Mouse (Mus musculus) midbrain, embryonic 10.5 days (tissue): ENCODE results near the gene Heatr6. TPM values are rescaled to one million over a fixed set of nuclear protein-coding genes. Genes with fewer than 3 reads are reported as not detected.

Source experiments
- DNase-seq: peaks from one replicate; pipeline ENCODE4 v3.0.0-alpha.2; 2017; ENCODE audit warnings: low spot score
- H3K27ac ChIP-seq: fragments of 300-500 bp; sonication (generic); replicated peaks from 2 replicates; pipeline ENCODE4 v1.5.1; 2016; ENCODE audit warnings: mild to moderate bottlenecking
- H3K27me3 ChIP-seq: fragments of 300-500 bp; sonication (generic); 2 replicates; pipeline ENCODE4 v1.6.1; 2016; ENCODE audit warnings: low read depth, mild to moderate bottlenecking; ENCODE audit not compliant: poor library complexity, severe bottlenecking
- H3K36me3 ChIP-seq: fragments of 300-500 bp; sonication (generic); 2 replicates; pipeline ENCODE4 v1.6.1; 2016; ENCODE audit warnings: mild to moderate bottlenecking, moderate library complexity
- H3K4me1 ChIP-seq: fragments of 300-500 bp; sonication (generic); 2 replicates; pipeline ENCODE4 v1.6.1; 2016
- H3K4me3 ChIP-seq: fragments of 300-500 bp; sonication (generic); 2 replicates; pipeline ENCODE4 v1.5.1; 2016; ENCODE audit warnings: mild to moderate bottlenecking, moderate library complexity
- H3K9me3 ChIP-seq: fragments of 300-500 bp; sonication (generic); replicated peaks from 2 replicates; pipeline ENCODE4 v1.6.1; 2016; ENCODE audit warnings: mild to moderate bottlenecking
- WGBS: fragments of 180-500 bp; shearing (Covaris S2); methylation state at CpG from one replicate; pipeline ENCODE4 v1.1.7; 2016; 5-methylcytosine and 5-hydroxymethylcytosine counted together
- polyA plus RNA-seq: library from polyadenylated mRNA; unstranded; fragments of >200 nt; fragmentation: Nextera tagmentation; extraction: Ambion mirVana; gene quantifications from 2 replicates; pipeline ENCODE4 v1.2.1, GENCODE M21; 2016

Gene Heatr6
- polyA plus RNA-seq, 1 experiment from 2014 or later = 31.0 TPM

DNA sequence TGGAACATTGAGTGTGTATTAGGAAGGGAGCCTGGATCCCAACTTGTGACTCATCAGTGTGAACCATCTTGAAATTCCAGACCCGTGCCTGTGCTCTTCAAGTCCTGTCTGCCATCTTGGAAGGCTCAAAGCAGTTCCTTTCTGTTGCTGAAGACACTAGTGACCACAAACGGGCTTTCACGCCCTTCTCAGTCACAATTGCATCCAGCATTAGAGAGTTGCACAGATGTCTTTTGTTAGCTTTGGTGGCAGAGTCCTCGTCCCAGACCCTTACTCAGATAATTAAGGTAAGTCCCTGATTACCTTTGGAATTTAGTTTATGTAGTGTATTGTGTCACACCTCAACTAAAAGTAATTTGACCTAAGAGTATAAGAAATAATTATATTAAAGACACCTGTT lies 15.5 kb downstream of the Heatr6 start:
- H3K4me3 ChIP-seq = no peak overlapping the region
- no peaks in the 10 kb centered on the region for H3K9me3 ChIP-seq
- no peaks in the 10 kb centered on the region for H3K27me3 ChIP-seq
- H3K27ac ChIP-seq = no peak overlapping the region
- H3K4me1 ChIP-seq = no peaks in the 10 kb centered on the region
- no peak for DNase-seq
- 89% methylated on average over 4 of the region's 4 CpGs for WGBS
- peaks cover 100% of the 10 kb centered on the region for H3K36me3 ChIP-seq

GRCm38 (mm10) chr11:83771014-83771413 lies 17.5 kb downstream of the Heatr6 start:
- WGBS = 93% methylated on average over 7 of the region's 7 CpGs
- H3K4me1 ChIP-seq = no peaks in the 10 kb centered on the region
- no peak overlapping the region for H3K27ac ChIP-seq
- no peaks in the 10 kb centered on the region for H3K27me3 ChIP-seq
- H3K4me3 ChIP-seq = no peak overlapping the region
- no peak for DNase-seq
- H3K36me3 ChIP-seq = peaks cover 100% of the 10 kb centered on the region
- no peaks in the 10 kb centered on the region for H3K9me3 ChIP-seq

GRCm38 (mm10) chr11:83772341-83772740 lies 18.8 kb downstream of the Heatr6 start:
- WGBS = 92% methylated on average over 6 of the region's 6 CpGs
- H3K9me3 ChIP-seq = no peaks in the 10 kb centered on the region
- no peaks in the 10 kb centered on the region for H3K4me1 ChIP-seq
- H3K4me3 ChIP-seq = no peak overlapping the region
- H3K36me3 ChIP-seq = peaks cover 100% of the 10 kb centered on the region
- H3K27me3 ChIP-seq = no peaks in the 10 kb centered on the region
- no peak for DNase-seq
- H3K27ac ChIP-seq = no peak overlapping the region

DNA sequence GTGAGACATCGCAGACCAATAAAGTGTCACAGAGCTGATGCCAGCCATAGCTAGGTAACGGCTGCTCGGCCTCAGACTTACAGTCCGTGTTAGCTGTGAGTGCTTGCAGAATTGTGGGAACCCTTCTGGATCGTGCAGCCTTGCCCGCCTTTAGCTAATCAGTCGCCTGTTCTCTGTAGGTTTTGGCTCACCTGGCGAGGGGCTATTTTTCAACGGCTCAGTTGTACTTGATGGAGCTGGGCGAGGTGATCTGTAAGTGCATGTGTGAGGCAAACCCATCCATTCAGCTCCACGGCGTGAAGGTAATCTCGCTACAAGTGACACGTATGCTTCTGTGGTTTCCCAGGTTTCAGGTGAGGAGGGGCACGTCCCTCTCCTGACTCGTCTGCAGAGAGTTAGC lies 20.2 kb downstream of the Heatr6 start:
- H3K27ac ChIP-seq = no peak overlapping the region
- no peaks in the 10 kb centered on the region for H3K27me3 ChIP-seq
- 94% methylated on average over 16 of the region's 16 CpGs for WGBS
- no peak for DNase-seq
- no peaks in the 10 kb centered on the region for H3K4me1 ChIP-seq
- no peak overlapping the region for H3K4me3 ChIP-seq
- H3K36me3 ChIP-seq = peaks cover 97% of the 10 kb centered on the region
- no peaks in the 10 kb centered on the region for H3K9me3 ChIP-seq

- peaks cover 97% of the 10 kb centered on the region for H3K36me3 ChIP-seq
- WGBS = 96% methylated on average over 11 of the region's 11 CpGs
- no peaks in the 10 kb centered on the region for H3K27me3 ChIP-seq
- no peak overlapping the region for H3K4me3 ChIP-seq
- no peak overlapping the region for H3K27ac ChIP-seq
- H3K4me1 ChIP-seq = no peaks in the 10 kb centered on the region
- DNase-seq = no peak
- no peaks in the 10 kb centered on the region for H3K9me3 ChIP-seq
Observed at GRCm38 (mm10) chr11:83774324-83774723, 20.8 kb downstream of the Heatr6 start.

GRCm38 (mm10) chr11:83776798-83777197 lies 23.3 kb downstream of the Heatr6 start:
- H3K36me3 ChIP-seq = peaks cover 97% of the 10 kb centered on the region
- no peak for DNase-seq
- no peaks in the 10 kb centered on the region for H3K9me3 ChIP-seq
- no peak overlapping the region for H3K4me3 ChIP-seq
- no peaks in the 10 kb centered on the region for H3K4me1 ChIP-seq
- 95% methylated on average over 8 of the region's 8 CpGs for WGBS
- H3K27me3 ChIP-seq = no peaks in the 10 kb centered on the region
- no peak overlapping the region for H3K27ac ChIP-seq

- Histone ChIP-seq H3K4me3 (no peak overlapping the region), H3K4me1 (no peaks in the 10 kb centered on the region), H3K27ac (no peak overlapping the region), H3K36me3 (peaks cover 51% of the 10 kb centered on the region), H3K27me3 (no peaks in the 10 kb centered on the region), H3K9me3 (no peaks in the 10 kb centered on the region)
- DNase-seq = no peak
- WGBS = 89% methylated on average over 14 of the region's 14 CpGs
Observed at GRCm38 (mm10) chr11:83783931-83784600, 30.6 kb downstream of the Heatr6 start.

- H3K27me3 ChIP-seq = no peaks in the 10 kb centered on the region
- no peak for DNase-seq
- no peak overlapping the region for H3K27ac ChIP-seq
- WGBS = 91% methylated on average over 2 of the region's 2 CpGs
- H3K4me3 ChIP-seq = no peak overlapping the region
- no peaks in the 10 kb centered on the region for H3K4me1 ChIP-seq
- peaks cover 45% of the 10 kb centered on the region for H3K36me3 ChIP-seq
- no peaks in the 10 kb centered on the region for H3K9me3 ChIP-seq
Observed at GRCm38 (mm10) chr11:83784661-83785060, 31.2 kb downstream of the Heatr6 start.

GRCm38 (mm10) chr11:83785366-83785765 lies 31.9 kb downstream of the Heatr6 start:
- WGBS = 23% methylated on average over 2 of the region's 2 CpGs
- no peak overlapping the region for H3K4me3 ChIP-seq
- H3K27me3 ChIP-seq = no peaks in the 10 kb centered on the region
- H3K27ac ChIP-seq = no peak overlapping the region
- peak; percentile 56 for DNase-seq
- H3K36me3 ChIP-seq = peaks cover 38% of the 10 kb centered on the region
- no peaks in the 10 kb centered on the region for H3K4me1 ChIP-seq
- H3K9me3 ChIP-seq = no peaks in the 10 kb centered on the region

- Histone ChIP-seq H3K27ac (no peak overlapping the region), H3K4me3 (no peak overlapping the region), H3K36me3 (peaks cover 23% of the 10 kb centered on the region), H3K9me3 (no peaks in the 10 kb centered on the region), H3K27me3 (no peaks in the 10 kb centered on the region), H3K4me1 (no peaks in the 10 kb centered on the region)
- 80% methylated on average over 4 of the region's 4 CpGs for WGBS
- no peak for DNase-seq
Observed at GRCm38 (mm10) chr11:83786835-83787234, 33.3 kb downstream of the Heatr6 start.

DNA sequence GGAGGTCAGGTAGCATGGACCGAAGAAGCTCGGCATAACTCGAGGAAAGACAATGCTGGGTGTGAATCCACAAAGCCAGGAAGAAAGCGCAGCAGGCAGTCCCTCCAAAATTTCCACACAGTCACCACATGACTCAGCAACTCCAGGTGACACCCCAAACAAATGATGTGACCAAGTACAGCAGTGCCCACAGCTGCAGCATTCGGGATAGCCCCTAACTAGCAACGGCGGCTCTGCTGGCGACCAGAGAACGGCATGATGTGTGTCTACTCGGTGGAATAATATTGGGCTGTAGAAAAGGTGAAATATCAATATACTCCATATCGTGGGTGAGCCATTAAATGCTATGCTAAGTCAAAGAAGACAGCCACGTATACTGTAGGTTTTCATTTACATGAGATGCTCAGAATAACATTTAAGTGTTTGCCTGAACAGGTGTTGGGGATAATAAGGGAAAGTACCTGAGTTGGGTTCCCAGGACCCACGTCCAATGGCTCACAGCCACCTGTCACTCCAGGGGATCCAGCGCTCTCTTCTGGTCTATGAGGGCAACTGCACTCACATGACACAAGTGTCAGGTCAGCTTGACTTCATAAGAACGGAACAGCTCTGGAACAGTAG lies 34.0 kb downstream of the Heatr6 start:
- no peak overlapping the region for H3K27ac ChIP-seq
- 84% methylated on average over 15 of the region's 15 CpGs for WGBS
- DNase-seq = no peak

GRCm38 (mm10) chr11:83788331-83788730 lies 34.8 kb downstream of the Heatr6 start:
- DNase-seq = no peak
- no peak overlapping the region for H3K4me3 ChIP-seq
- no peaks in the 10 kb centered on the region for H3K4me1 ChIP-seq
- no peak overlapping the region for H3K27ac ChIP-seq
- peaks cover 9% of the 10 kb centered on the region for H3K36me3 ChIP-seq
- 85% methylated on average over 8 of the region's 8 CpGs for WGBS
- no peaks in the 10 kb centered on the region for H3K9me3 ChIP-seq
- no peaks in the 10 kb centered on the region for H3K27me3 ChIP-seq

More for the DNA sequence above, 34.0 kb downstream of the Heatr6 start:
- Histone ChIP-seq H3K4me1 (no peaks in the 10 kb centered on the region), H3K9me3 (no peaks in the 10 kb centered on the region), H3K4me3 (no peak overlapping the region), H3K36me3 (peaks cover 17% of the 10 kb centered on the region), H3K27me3 (no peaks in the 10 kb centered on the region)

GRCm38 (mm10) chr11:83789259-83789658 lies 35.8 kb downstream of the Heatr6 start:
- Histone ChIP-seq H3K4me1 (no peaks in the 10 kb centered on the region), H3K36me3 (no peaks in the 10 kb centered on the region), H3K9me3 (no peaks in the 10 kb centered on the region), H3K4me3 (no peak overlapping the region), H3K27ac (no peak overlapping the region), H3K27me3 (no peaks in the 10 kb centered on the region)
- 78% methylated on average over 13 of the region's 13 CpGs for WGBS
- no peak for DNase-seq
